Mouse (Mus musculus): ENCODE data around the gene Nrxn1.

DNA sequence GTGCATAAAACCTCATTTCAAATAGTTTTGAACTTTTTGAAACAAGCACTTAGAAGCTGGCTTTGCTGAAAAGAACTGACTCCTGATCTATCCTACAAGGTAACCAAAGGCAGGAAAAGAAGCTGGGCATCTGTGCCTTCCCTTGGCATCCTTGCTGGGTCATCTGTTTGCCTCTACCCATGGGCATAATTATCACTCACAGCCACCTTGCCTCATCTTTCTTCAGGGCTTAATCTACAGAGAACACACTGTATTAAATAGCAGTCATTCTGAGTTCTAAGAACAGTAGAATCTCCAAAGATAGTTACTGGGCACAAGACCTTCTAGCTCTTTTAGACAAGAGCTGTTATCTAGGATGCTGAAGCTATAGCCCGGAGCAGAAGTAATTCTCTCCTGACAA is 442.6 kb downstream of the Nrxn1 start:
- no peak for TF ChIP-seq CTCF (IDR thresholded peaks at IDR 0.05; ENCODE audit: borderline replicate concordance, control insufficient read depth, extremely low read depth, insufficient read depth, low read length, poor library complexity)
- TF ChIP-seq POLR2A (IDR thresholded peaks at IDR 0.05; ENCODE audit: control insufficient read depth, extremely low read depth, insufficient read depth, low read length, poor library complexity): no peak

Data from thymus, adult 2 months (tissue).